Mouse (Mus musculus): Measurements from ENCODE around the gene Pde6h.

GRCm38 (mm10) chr6:136927626-136928025 lies 4.0 kb downstream of the Pde6h start:
- no peak for TF ChIP-seq RCOR1 (conservative IDR thresholded peaks at IDR 0.05; ENCODE audit: low read depth, low read length)
- no peak for TF ChIP-seq NRF1 (IDR thresholded peaks at IDR 0.05; ENCODE audit: low read depth, low read length)
- no peak for TF ChIP-seq CTCF (conservative IDR thresholded peaks at IDR 0.05 in 1 of 2, IDR thresholded peaks at IDR 0.05 in 1 of 2; ENCODE audit: low read depth in 2 of 2, low read length in 2 of 2)
- TF ChIP-seq ZNF384 (IDR thresholded peaks at IDR 0.05; ENCODE audit: low read depth, low read length), result no peak
